Comparison of ENCODE assay signal across 8 mouse cellular contexts in genomic region chr7:144081448-144081847, GRCm38 (mm10).
DNase-seq lines count a peak whose midpoint lies in the region; ATAC-seq and TF ChIP-seq lines count a peak whose summit lies in the region.

No protein-coding gene starts in this region.

- DNase-seq in cerebellum, postnatal 14 days, result peak; percentile 19 to 63
- no peak for DNase-seq in cerebellum, postnatal 36 days
- peak; percentile 34 for DNase-seq in 3T3-L1 (ENCODE audit: low read depth, low spot score)
- peak; percentile 50 for DNase-seq in embryo, embryonic 11 days
- DNase-seq in lung, postnatal 0 days (ENCODE audit: low spot score), result peak; percentile 12
- DNase-seq in thymus, adult 2 months, result no peak

- TF ChIP-seq CTCF in lung, postnatal 0 days (IDR thresholded peaks at IDR 0.05), result peak; percentile 79
- TF ChIP-seq CTCF in small intestine, adult 2 months (IDR thresholded peaks at IDR 0.05; ENCODE audit: extremely low read depth, insufficient read length, insufficient replicate concordance, low read depth, low read length), result peak; percentile 66; the same call in 1 of the 2 replicates
- no peak for TF ChIP-seq CTCF in thymus, adult 2 months (IDR thresholded peaks at IDR 0.05; ENCODE audit: borderline replicate concordance, control insufficient read depth, extremely low read depth, insufficient read depth, low read length, poor library complexity)

- 0 out of 2 replicates have a peak, but pooled peaks have one; percentile 6 for ATAC-seq in kidney, embryonic 16.5 days (ENCODE audit: low FRiP score, low TSS enrichment)
- peak; percentile 59 for ATAC-seq in lung, postnatal 0 days

- no peak overlapping the region for H3K27ac ChIP-seq in kidney, embryonic 16.5 days (ENCODE audit: low read length)
- no peak overlapping the region for H3K27ac ChIP-seq in lung, postnatal 0 days (ENCODE audit: low read length)
- H3K27ac ChIP-seq in small intestine, adult 2 months (ENCODE audit: insufficient read depth, low read depth, low read length), result no peak overlapping the region
- H3K27ac ChIP-seq in thymus, adult 2 months (ENCODE audit: control insufficient read depth, insufficient read depth, low read length), result no peak overlapping the region

- no peaks in the 10 kb centered on the region for H3K36me3 ChIP-seq in kidney, embryonic 16.5 days (ENCODE audit: insufficient read depth, low read length)
- H3K36me3 ChIP-seq in lung, postnatal 0 days (ENCODE audit: insufficient read depth, low read length), result no peaks in the 10 kb centered on the region
- no peaks in the 10 kb centered on the region; the same call in 1 of the 2 replicates for H3K36me3 ChIP-seq in small intestine, adult 2 months (ENCODE audit: control insufficient read depth, insufficient read depth, low read length)
- no peaks in the 10 kb centered on the region for H3K36me3 ChIP-seq in thymus, adult 2 months (ENCODE audit: control insufficient read depth, insufficient read depth, low read length)

- TF ChIP-seq EP300 in lung, postnatal 0 days (IDR thresholded peaks at IDR 0.05), result no peak

- no peaks in the 10 kb centered on the region for H3K9me3 ChIP-seq in kidney, embryonic 16.5 days (ENCODE audit: low read length)
- H3K9me3 ChIP-seq in lung, postnatal 0 days (ENCODE audit: low read length), result no peaks in the 10 kb centered on the region

- H3K4me3 ChIP-seq in kidney, embryonic 16.5 days (ENCODE audit: low read length), result no peak overlapping the region
- no peak overlapping the region for H3K4me3 ChIP-seq in lung, postnatal 0 days (ENCODE audit: low read depth, low read length)
- no peak overlapping the region for H3K4me3 ChIP-seq in small intestine, adult 2 months (ENCODE audit: low read depth, low read length)
- no peak overlapping the region for H3K4me3 ChIP-seq in thymus, adult 2 months (ENCODE audit: control insufficient read depth, insufficient read depth, low read length)

- WGBS in kidney, embryonic 16.5 days, result 80% methylated on average over 1 of the region's 1 CpGs
- WGBS in lung, postnatal 0 days, result 79% methylated on average over 1 of the region's 1 CpGs
- 93% methylated on average over 1 of the region's 1 CpGs for WGBS in small intestine, adult 2 months
- 100% methylated on average over 1 of the region's 1 CpGs for WGBS in thymus, adult 2 months

- H3K4me2 ChIP-seq in kidney, embryonic 16.5 days (replicated peaks; ENCODE audit: low read depth, low read length), result no peak overlapping the region
- H3K4me2 ChIP-seq in lung, postnatal 0 days (replicated peaks; ENCODE audit: low read depth, low read length), result no peak overlapping the region

- H3K4me1 ChIP-seq in kidney, embryonic 16.5 days (ENCODE audit: insufficient read depth, low read length), result no peaks in the 10 kb centered on the region
- no peaks in the 10 kb centered on the region for H3K4me1 ChIP-seq in lung, postnatal 0 days (ENCODE audit: insufficient read depth, low read depth, low read length)
- no peaks in the 10 kb centered on the region for H3K4me1 ChIP-seq in small intestine, adult 2 months (ENCODE audit: control insufficient read depth, insufficient read depth, insufficient read length, low read length)
- no peaks in the 10 kb centered on the region for H3K4me1 ChIP-seq in thymus, adult 2 months (replicated peaks; ENCODE audit: control insufficient read depth, insufficient read depth, low read length)

- H3K9ac ChIP-seq in kidney, embryonic 16.5 days (replicated peaks; ENCODE audit: low read length), result no peak overlapping the region
- H3K9ac ChIP-seq in lung, postnatal 0 days (replicated peaks; ENCODE audit: low read depth), result no peak overlapping the region

- no peaks in the 10 kb centered on the region for H3K27me3 ChIP-seq in kidney, embryonic 16.5 days (ENCODE audit: insufficient read depth, low read length)
- no peaks in the 10 kb centered on the region for H3K27me3 ChIP-seq in lung, postnatal 0 days (replicated peaks; ENCODE audit: insufficient read depth, low read length)
- no peaks in the 10 kb centered on the region for H3K27me3 ChIP-seq in small intestine, adult 2 months (ENCODE audit: control insufficient read depth, insufficient read depth, low read length)
- H3K27me3 ChIP-seq in thymus, adult 2 months (ENCODE audit: control insufficient read depth, insufficient read depth, low read length), result no peaks in the 10 kb centered on the region

- TF ChIP-seq POLR2A in small intestine, adult 2 months (IDR thresholded peaks at IDR 0.05; ENCODE audit: low read depth, low read length), result no peak
- no peak for TF ChIP-seq POLR2A in thymus, adult 2 months (IDR thresholded peaks at IDR 0.05; ENCODE audit: control insufficient read depth, extremely low read depth, insufficient read depth, low read length, poor library complexity)

Comparison
In these comparisons a context has a peak if more than half of its experiments do, and no peak if none do; other contexts are left out.
1. DNase-seq: peak in cerebellum, postnatal 14 days (2 of 2), 3T3-L1 (single experiment), embryo, embryonic 11 days (single experiment) and lung, postnatal 0 days (single experiment); none in cerebellum, postnatal 36 days (0 of 2) and thymus, adult 2 months (single experiment).